Mouse (Mus musculus) layer of hippocampus, adult 2 months (tissue): ENCODE results near the gene Pdcd1. TPM values are rescaled to one million over a fixed set of nuclear protein-coding genes. Genes with fewer than 3 reads are reported as not detected.
A peak's percentile ranks its signal among the peaks of the same experiment; 100 is the strongest.
"Not testable (repeated sequence)": the region's sequence is repeated elsewhere in the genome, so short reads cannot be mapped to it uniquely, and the experiment has no call there.

Experiments used
- DNase-seq, 2 experiments: peaks; one replicate each; pipeline ENCODE4 v3.0.0; 2022; ENCODE audit warnings: low spot score in 2 of 2
- H3K27ac ChIP-seq: fragments of 200-600 bp; 2 replicates; pipeline ENCODE4 v1.8.1; 2022
- H3K4me3 ChIP-seq: fragments of 200-600 bp; 2 replicates; pipeline ENCODE4 v1.8.1; 2022; ENCODE audit warnings: mild to moderate bottlenecking
- CTCF ChIP-seq: fragments of 200-600 bp; conservative IDR thresholded peaks from 2 replicates; pipeline ENCODE4 v1.8.1; 2022; ENCODE audit warnings: antibody characterized with exemption, mild to moderate bottlenecking, moderate library complexity
- total RNA-seq, 2 experiments: library from RNA; stranded (reverse); gene quantifications; 2 replicates each; pipeline ENCODE4 v1.2.3; 2021

Pdcd1 gene
- total RNA-seq, 2 experiments from 2014 or later = 0.31 TPM; not detected in 1

DNA sequence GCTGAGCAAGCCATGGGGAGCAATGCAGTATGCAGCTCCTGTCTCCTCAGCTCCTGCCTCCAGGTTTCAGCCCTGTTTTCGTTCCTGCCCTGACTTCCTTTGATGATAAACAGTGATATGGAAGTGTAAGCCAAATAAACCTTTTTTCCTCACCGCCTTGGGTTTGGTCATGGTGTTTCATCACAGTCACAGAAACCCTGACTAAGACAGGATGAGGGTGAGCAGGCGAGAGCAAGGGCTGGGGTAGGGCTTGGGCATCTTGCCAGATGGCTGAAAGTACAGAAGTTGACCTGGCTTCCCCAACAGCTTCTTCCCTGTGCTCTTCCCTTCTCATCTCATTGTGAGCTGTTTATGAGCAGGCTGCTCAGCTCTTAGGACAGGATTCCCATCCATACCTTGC, 3.6 kb upstream of the Pdcd1 start:
- Histone ChIP-seq H3K27ac (no peak overlapping the region), H3K4me3 (no peak overlapping the region)
- TF ChIP-seq CTCF = no peak
- DNase-seq = no peak

DNA sequence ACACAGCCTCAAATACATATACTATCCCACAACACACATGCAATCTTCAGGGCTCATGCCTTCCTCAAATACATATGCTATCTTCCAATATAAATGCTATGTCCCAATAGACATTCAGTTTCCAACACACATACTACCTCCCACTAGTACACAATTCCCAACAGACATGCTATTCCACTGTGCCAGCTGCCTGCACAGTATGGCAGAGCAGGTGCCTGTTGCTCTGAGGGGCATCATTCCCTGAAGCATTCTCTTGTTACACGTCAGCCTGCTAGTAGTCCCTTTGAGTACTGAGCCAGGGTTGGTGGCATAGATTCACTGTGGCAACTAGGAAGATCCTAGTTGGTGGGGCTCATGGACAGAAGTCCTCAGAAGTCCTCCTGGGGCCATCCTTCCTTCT, 2.1 kb upstream of the Pdcd1 start:
- H3K27ac ChIP-seq = 0 out of 2 replicates have a peak overlapping the region, but pooled peaks have one; percentile 69
- DNase-seq = peak; percentile 16 to 44
- no peak overlapping the region for H3K4me3 ChIP-seq
- no peak for TF ChIP-seq CTCF

DNA sequence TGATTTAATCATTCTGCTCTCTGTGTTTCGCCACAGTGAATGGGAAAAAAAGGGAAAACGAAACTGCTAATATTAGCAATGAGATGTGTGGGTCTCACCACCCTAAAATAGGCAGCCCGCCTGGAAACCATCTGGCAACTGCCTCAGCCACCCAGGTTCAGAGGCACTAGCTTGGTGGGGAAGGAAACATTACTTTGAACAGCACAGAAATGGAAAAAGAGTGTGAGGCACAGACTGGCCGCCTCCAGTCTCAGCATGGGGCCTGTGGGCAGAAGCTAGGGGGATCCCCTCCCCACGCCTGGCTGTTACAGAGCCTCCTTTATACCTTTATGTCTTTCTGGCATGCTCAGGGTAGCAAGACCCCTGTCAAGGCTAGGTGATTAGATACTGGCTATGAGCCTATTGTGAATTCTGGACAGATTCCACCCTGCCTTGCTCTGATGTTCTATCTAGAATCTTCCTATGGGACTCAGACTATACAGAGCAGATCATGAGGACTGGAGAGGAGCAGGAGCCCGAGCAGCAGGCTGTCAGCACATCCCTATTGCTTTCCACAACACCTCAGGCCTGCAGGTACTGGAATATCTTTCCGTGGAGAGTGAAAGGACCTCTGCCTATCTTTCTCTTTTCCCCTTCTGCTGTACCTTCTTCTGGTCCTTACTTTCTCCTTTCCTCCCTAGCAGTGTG, 1.3 kb upstream of the Pdcd1 start:
- Histone ChIP-seq H3K27ac (peak overlapping the region; percentile 69), H3K4me3 (no peak overlapping the region)
- DNase-seq = peak; percentile 79 to 81
- TF ChIP-seq CTCF = no peak

DNA sequence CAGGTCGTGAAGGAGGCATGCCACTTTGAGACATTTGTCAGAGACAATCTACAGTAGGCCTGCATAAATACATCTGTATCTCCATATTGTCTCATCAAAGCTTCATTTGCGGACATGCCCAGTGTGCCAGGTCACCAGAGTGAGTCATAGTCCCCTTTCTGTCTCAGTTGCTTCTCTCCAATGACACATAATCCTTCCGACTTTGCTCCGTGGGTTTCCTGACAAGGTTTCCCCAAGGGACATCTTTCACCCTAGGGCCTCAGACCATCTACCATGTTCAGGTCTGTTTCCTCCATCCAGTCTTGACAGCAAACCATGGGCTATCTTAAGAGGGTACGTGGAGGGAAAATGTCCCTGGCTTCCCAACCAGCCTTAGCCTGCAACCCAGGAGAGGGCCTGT, 1.2 kb downstream of the Pdcd1 start:
- no peak for TF ChIP-seq CTCF
- DNase-seq = no peak
- no peak overlapping the region for H3K27ac ChIP-seq
- no peak overlapping the region for H3K4me3 ChIP-seq

DNA sequence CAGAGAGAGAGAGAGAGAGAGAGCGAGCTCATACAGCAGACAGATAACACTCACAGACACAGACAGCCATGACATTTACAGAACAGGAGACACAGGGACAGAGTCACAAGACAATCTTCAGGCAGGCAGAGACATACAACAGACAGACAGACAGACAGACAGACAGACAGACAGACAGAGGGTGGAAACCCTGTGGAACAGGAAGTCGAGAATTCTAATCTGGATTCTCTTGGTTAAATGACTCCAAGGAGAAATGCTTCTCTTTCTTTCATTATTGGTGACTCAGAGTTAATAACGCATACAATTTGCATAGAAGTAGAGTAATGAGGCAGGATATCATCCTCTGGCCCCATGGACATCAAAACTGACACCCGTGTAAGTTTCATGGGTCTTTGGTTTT, 5.8 kb downstream of the Pdcd1 start:
- TF ChIP-seq CTCF = no peak
- no peak for DNase-seq
- Histone ChIP-seq H3K4me3 (no peak overlapping the region), H3K27ac (no peak overlapping the region)

DNA sequence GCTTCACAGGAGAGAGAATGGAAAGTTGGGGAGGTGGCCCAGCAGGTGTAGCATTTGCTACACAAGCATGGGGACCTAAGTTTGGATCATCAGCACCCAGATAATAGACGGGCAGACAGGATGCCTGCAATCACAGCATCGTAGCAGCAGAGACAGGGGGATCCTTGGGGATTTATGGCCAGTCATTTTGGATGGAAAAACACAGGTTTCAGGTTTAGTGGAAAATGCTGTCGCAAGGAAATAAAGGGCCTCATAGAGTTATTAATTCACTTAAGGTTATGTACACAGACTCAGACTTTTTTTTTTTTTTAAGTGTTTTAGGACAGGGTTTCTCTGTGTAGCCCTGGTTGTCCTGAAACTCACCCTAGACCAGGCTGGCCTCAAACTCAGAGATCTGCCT, 6.8 kb downstream of the Pdcd1 start:
- DNase-seq = no peak
- Histone ChIP-seq H3K27ac (no peak overlapping the region), H3K4me3 (no peak overlapping the region)
- no peak for TF ChIP-seq CTCF

DNA sequence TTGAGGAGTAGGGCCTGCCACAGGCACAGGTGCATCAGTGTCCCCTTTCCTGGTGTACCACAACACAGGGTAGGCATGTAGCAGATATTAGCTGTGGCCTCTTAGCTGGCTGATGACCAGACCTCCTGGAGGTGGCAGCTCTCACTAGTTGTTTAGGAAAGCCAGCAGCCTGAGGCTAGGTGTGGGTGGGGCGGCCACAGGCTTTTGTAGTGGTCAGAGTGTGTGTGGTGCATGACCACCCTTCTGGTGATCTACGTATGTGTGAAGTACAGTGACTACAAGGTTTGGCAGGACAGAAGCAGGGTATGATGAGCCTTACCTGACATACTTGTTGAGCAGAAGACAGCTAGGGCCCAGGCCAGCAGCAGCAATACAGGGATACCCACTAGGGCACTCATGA, 12.0 kb downstream of the Pdcd1 start:
- H3K4me3 ChIP-seq = no peak overlapping the region
- no peak overlapping the region for H3K27ac ChIP-seq
- no peak for DNase-seq
- TF ChIP-seq CTCF = no peak

DNA sequence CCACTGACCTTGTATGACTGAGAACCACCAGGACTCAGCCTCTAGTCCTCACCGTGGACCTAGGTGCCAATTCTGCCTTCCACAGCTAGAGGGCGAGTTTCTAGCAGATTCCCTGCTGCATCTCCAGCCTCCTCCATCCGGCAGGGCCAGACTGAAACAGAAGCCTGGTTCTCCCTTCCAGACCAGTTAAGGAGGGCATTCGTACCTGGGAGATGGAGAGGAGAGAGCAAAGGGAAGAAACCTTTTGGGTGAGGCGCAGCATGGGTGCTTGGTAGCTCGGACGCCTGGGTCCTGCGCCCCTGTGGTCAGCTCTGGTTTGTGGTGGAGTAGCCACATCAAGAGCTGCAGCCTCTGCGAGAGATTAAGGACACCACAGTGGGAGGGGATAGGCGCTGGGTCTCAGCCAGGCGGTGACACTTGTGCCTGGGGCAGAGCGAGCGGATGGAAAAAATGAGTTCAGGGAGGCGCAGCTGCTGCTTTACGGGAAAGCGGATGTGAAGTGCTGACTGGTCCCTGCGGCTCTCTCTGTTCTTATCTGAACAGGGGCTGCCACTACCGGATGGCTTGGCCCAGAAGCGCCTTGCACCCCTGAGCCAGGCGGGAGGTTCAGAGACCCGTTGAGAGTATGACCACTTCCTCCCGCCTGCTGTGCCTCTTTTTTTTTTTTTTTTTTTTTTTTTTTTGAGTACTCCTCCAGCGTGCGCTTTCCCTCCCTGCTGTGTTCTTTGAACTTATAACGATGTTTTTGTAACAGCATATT, 17.2 kb downstream of the Pdcd1 start:
- H3K27ac ChIP-seq = peak overlapping the region; percentile 91
- peak; percentile 95 for TF ChIP-seq CTCF
- peak overlapping the region; percentile 73 for H3K4me3 ChIP-seq
- peak; percentile 78 to 82 for DNase-seq

DNA sequence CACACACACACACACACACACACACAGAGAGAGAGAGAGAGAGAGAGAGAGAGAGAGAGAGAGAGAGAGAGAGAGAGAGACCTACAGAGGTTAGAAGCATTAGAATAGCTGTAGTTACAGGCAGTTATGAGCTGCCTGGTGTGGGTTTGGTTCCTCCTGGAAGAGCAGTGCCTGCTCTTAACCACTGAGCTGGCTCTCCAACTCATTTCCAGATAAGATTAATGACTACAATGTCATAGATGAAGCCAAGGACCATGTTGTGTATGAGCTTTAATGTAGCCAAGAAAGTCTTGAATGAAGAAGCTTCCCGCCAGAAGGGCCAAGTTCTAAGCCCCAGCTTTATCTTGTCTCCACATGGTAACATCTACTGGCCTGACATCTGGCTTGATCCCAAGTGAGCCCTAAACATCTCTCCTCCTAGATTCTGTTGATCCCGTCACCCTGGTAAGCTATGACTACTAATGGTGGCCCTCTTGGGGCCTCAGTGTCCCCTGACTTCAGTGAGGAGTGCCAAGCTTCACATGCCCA, 19.2 kb downstream of the Pdcd1 start:
- no peak overlapping the region for H3K27ac ChIP-seq
- H3K4me3 ChIP-seq = no peak overlapping the region
- DNase-seq = no peak
- no peak for TF ChIP-seq CTCF

DNA sequence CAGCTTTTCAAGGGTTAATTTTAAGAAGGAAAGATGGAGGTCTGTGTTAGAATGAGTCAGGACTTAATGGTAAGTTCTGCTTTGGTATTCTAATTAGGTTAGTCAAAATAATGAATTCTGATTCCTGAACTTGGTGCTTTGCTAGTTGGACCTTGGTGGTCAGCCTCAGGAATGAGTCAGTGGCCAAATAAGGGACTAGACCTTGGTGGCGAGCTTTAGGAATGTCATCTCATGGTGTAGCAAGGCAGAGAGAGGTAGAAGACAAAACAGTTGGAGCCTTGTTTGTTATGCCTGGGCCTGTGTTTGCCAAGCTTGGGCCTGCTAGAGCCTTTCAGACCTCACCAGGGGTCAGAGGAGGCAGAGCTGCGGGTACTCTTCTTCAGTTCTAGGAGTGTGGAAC, 23.6 kb downstream of the Pdcd1 start:
- Histone ChIP-seq H3K4me3 (no peak overlapping the region), H3K27ac (no peak overlapping the region)
- no peak for DNase-seq
- TF ChIP-seq CTCF = no peak

DNA sequence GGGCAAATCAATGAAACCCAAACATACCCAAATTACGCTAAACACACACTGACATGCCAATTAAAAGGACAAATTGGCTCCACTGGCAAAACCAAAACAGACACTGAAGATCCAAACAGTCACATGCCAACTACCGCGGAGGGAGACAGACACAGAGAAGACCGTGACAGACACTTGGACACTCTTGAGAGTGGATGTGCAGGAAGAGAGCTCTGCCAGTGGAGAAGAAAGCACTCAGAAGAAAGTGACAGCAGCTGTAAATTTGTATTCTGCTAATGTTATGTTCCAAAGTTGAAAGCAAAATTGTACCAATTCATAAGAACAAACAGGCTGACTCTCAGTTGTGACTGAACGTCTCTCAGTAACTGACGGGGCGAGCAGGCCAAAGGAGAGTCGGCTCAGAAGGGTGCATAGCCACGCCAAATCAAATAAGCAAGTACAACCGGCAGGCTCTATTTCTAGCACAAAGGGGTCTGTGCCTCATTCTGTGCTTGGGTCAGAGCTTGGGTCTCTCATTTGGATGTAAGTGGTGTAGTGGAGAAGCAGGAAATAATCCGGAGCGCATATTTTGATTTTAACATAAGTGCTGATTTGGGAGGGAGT, 24.7 kb downstream of the Pdcd1 start:
- Histone ChIP-seq H3K4me3 (no peak overlapping the region), H3K27ac (no peak overlapping the region)
- no peak for TF ChIP-seq CTCF
- DNase-seq = no peak

DNA sequence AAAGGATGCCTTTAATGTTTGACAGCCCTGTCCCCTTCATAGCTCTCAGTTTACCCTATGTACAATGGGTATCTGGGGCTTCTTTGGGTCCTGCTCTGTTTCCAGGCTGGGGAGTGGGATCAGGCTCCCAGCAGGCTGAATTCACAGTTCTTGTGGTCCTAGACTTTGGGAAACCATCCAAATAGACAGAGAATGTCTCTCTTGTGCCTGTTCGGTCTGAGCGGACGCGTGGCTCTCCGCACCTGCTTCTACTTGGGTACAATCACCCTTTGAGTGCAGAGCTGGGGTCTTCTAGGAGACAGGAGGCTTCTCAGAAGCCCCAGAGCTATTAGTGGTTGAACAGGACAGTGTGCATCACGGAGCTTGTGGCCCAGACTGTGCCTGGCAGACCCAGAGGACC, 32.2 kb downstream of the Pdcd1 start, which contains the start of gene Neu4:
TSS of gene Neu4 (plus strand) at position 301 of the 400 bp plus-strand sequence.
- DNase-seq = no peak
- no peak for TF ChIP-seq CTCF
- Histone ChIP-seq H3K4me3 (no peak within 1 kb of the TSS), H3K27ac (no peak within 1 kb of the TSS)

DNA sequence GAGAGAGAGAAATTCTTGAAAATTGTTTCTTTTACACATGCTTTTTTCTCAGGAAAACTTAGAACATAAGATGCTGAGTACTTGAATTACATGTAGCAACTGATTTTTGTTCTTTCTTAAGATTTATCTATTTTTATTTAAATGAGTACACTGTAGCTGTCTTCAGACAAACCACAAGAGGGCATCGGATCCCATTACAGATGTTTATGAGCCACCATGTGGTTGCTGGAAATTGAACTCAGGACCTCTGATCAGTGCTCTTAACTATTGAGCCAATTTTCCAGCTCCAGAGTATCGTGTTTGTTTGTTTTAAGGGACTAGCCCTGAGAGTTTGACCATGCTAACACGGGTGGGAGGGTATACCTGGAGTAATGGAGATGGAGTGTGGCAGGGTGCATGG, 40.7 kb downstream of the Pdcd1 start:
- no peak overlapping the region for H3K4me3 ChIP-seq
- no peak overlapping the region for H3K27ac ChIP-seq
- no peak for DNase-seq
- TF ChIP-seq CTCF = peak; percentile 63

DNA sequence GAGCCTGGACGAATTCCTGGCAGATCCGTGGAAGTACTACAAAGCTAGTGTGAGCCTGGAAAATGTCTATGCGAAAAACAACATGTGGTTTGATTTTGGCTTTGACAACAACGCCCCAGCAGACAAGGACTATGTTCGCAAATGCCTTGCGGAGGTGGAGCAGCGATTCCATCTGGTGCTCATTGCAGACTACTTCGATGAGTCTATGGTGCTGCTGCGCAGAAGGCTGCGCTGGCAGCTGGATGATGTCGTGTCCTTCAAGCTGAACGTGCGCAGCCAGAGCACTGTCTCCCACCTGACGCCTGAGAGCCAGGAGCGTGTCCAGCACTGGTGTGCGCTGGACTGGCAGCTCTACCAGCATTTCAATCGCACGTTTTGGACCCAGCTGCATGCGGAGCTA, 43.5 kb downstream of the Pdcd1 start:
- H3K4me3 ChIP-seq = not testable (repeated sequence)
- H3K27ac ChIP-seq = peak overlapping the region; percentile 75; the same call in 1 of the 2 replicates
- peak; percentile 70 to 89 for DNase-seq

DNA sequence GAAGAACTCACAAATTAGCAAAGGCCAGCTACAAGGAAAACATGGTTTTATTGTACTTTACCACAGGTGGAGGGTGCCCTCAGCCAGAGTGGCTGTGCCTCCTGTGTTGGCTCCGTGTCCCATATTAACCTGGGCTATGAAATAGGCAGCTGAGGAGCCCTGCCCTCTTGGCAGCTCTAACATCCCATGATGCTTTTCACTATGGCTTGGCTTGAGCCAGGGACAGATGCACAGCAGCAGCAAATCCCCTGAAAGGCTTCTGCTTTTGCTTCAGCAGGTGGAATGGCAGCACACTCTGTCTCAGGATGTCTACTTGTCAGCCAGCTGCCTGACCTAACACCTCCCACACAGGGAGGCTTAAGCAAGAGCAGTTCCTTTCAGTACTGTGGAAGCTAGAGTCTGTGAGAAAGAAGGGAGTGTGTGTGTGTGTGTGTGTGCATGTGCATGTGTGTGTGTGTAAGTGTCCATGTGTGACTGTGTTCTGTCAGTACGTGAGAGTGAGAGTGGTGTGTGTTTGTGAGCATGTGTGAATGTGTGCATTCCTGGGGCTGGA, 46.3 kb downstream of the Pdcd1 start:
- DNase-seq, H3K4me3 ChIP-seq, H3K27ac ChIP-seq: not testable (repeated sequence)
